ENCODE assay signal across 9 mouse cellular contexts in genomic region chr11:97742591-97742990, GRCm38 (mm10). TPM values are rescaled to one million over a fixed set of nuclear protein-coding genes. Genes with fewer than 3 reads are reported as not detected.
DNase-seq lines count a peak whose midpoint lies in the region; ATAC-seq and TF ChIP-seq lines count a peak whose summit lies in the region.
"Had no signal": no experiment of that assay in that cellular context is flagged by ENCODE, and none has a peak within 500 bp of the region (broad histone marks: within the 10 kb centered on the region; RNA-seq: fewer than 3 reads in every experiment).

No protein-coding gene starts in this region.

- no peak for ATAC-seq in kidney, embryonic 14.5 days (ENCODE audit: low FRiP score, low TSS enrichment)
- ATAC-seq in hindbrain, embryonic 11.5 days (ENCODE audit: low FRiP score), result no peak
- no peak for ATAC-seq in midbrain, embryonic 13.5 days

- 84% methylated on average over 9 of the region's 9 CpGs for WGBS in kidney, embryonic 14.5 days
- WGBS in bone marrow, adult 2 months, result 58% methylated on average over 9 of the region's 9 CpGs
- 80% methylated on average over 9 of the region's 9 CpGs for WGBS in hindbrain, embryonic 11.5 days
- WGBS in midbrain, embryonic 13.5 days, result 73% methylated on average over 9 of the region's 9 CpGs

- DNase-seq in kidney, adult 18-20 months, result no peak
- DNase-seq in hindbrain, embryonic 11.5 days (ENCODE audit: low spot score), result no peak
- DNase-seq in gastrocnemius, postnatal 10 days, result no peak
- DNase-seq in layer of hippocampus, adult 18-20 months (ENCODE audit: low spot score in 2 of 2), result no peak
- no peak for DNase-seq in natural killer cell, adult 2 months (ENCODE audit: low spot score in 2 of 2)
- DNase-seq: cerebellum, adult 8-10 months had no signal

- H3K4me3 ChIP-seq in kidney, embryonic 14.5 days (ENCODE audit: low read length), result peak overlapping the region; percentile 81; the same call in 1 of the 2 replicates
- H3K4me3 ChIP-seq in bone marrow, adult 2 months (replicated peaks; ENCODE audit: control insufficient read depth, low read depth, low read length), result no peak overlapping the region
- H3K4me3 ChIP-seq in hindbrain, embryonic 11.5 days (ENCODE audit: low read depth, low read length), result peak overlapping the region; percentile 60
- peak overlapping the region; percentile 79 for H3K4me3 ChIP-seq in midbrain, embryonic 13.5 days (replicated peaks)

- H3K27ac ChIP-seq in kidney, embryonic 14.5 days (ENCODE audit: low read depth, low read length), result no peak overlapping the region
- H3K27ac ChIP-seq in bone marrow, adult 2 months (ENCODE audit: control insufficient read depth, insufficient read depth, low read depth, low read length, poor library complexity), result peak overlapping the region; percentile 11; the same call in 1 of the 2 replicates
- H3K27ac ChIP-seq in hindbrain, embryonic 11.5 days (ENCODE audit: low read depth, low read length), result no peak overlapping the region
- H3K27ac ChIP-seq in midbrain, embryonic 13.5 days, result no peak overlapping the region

- TF ChIP-seq CTCF in bone marrow, adult 2 months (IDR thresholded peaks at IDR 0.05; ENCODE audit: control insufficient read depth, insufficient read depth, low read length), result no peak

- H3K27me3 ChIP-seq in kidney, embryonic 14.5 days (ENCODE audit: control insufficient read depth, insufficient read depth, low read length), result no peaks in the 10 kb centered on the region
- no peaks in the 10 kb centered on the region for H3K27me3 ChIP-seq in hindbrain, embryonic 11.5 days (ENCODE audit: control insufficient read depth, insufficient read depth, low read length)
- H3K27me3 ChIP-seq in midbrain, embryonic 13.5 days, result no peaks in the 10 kb centered on the region

- H3K9me3 ChIP-seq in kidney, embryonic 14.5 days (ENCODE audit: control insufficient read depth, low read length), result no peaks in the 10 kb centered on the region
- no peaks in the 10 kb centered on the region for H3K9me3 ChIP-seq in hindbrain, embryonic 11.5 days (ENCODE audit: control insufficient read depth, low read length)
- H3K9me3 ChIP-seq in midbrain, embryonic 13.5 days, result no peaks in the 10 kb centered on the region

- H3K4me1 ChIP-seq in kidney, embryonic 14.5 days (ENCODE audit: control insufficient read depth, insufficient read depth, low read length), result peaks cover 28% of the 10 kb centered on the region
- peaks cover 4% of the 10 kb centered on the region for H3K4me1 ChIP-seq in bone marrow, adult 2 months (ENCODE audit: control insufficient read depth, insufficient read depth, low read length)
- H3K4me1 ChIP-seq in hindbrain, embryonic 11.5 days (replicated peaks; ENCODE audit: control insufficient read depth, insufficient read depth, low read length), result peaks cover 8% of the 10 kb centered on the region
- H3K4me1 ChIP-seq in midbrain, embryonic 13.5 days (replicated peaks), result peaks cover 35% of the 10 kb centered on the region

- peak overlapping the region; percentile 70 for H3K4me2 ChIP-seq in kidney, embryonic 14.5 days (replicated peaks; ENCODE audit: low read depth, low read length)
- peak overlapping the region; percentile 78 for H3K4me2 ChIP-seq in hindbrain, embryonic 11.5 days (replicated peaks; ENCODE audit: low read depth, low read length)
- peak overlapping the region; percentile 84 for H3K4me2 ChIP-seq in midbrain, embryonic 13.5 days (replicated peaks)

- no peak overlapping the region for H3K9ac ChIP-seq in kidney, embryonic 14.5 days (ENCODE audit: low read depth, low read length)
- 0 out of 2 replicates have a peak overlapping the region, but pooled peaks have one; percentile 4 for H3K9ac ChIP-seq in hindbrain, embryonic 11.5 days (ENCODE audit: low read depth, low read length)
- peak overlapping the region; percentile 81; the same call in 1 of the 2 replicates for H3K9ac ChIP-seq in midbrain, embryonic 13.5 days (replicated peaks)

- peaks cover 18% of the 10 kb centered on the region for H3K36me3 ChIP-seq in kidney, embryonic 14.5 days (ENCODE audit: control insufficient read depth, insufficient read depth, low read length)
- no peaks in the 10 kb centered on the region for H3K36me3 ChIP-seq in hindbrain, embryonic 11.5 days (ENCODE audit: control insufficient read depth, insufficient read depth, low read length)
- peaks cover 16% of the 10 kb centered on the region for H3K36me3 ChIP-seq in midbrain, embryonic 13.5 days

- TF ChIP-seq POLR2A in bone marrow, adult 2 months (IDR thresholded peaks at IDR 0.05; ENCODE audit: borderline replicate concordance, control insufficient read depth, low read depth, low read length), result no peak

RNA-seq across cellular contexts. Expression of gene Pip4k2b, which starts 1.9 kb away (rescaled TPM):
- polyA plus RNA-seq in kidney, embryonic 14.5 days (2014; fragmentation: Nextera tagmentation; extraction: Ambion mirVana), result 1.9 and 2.6 TPM in 2 replicates
- 9.5 and 11.7 TPM in 2 replicates for polyA plus RNA-seq in bone marrow, adult 2 months (2011; ENCODE audit: insufficient read depth, insufficient read length, low replicate concordance, missing spikeins)
- 2.9 and 3.4 TPM in 2 replicates for polyA plus RNA-seq in hindbrain, embryonic 11.5 days (2014; fragmentation: Nextera tagmentation; extraction: Ambion mirVana)
- 3.7 and 4.0 TPM in 2 replicates for polyA plus RNA-seq in midbrain, embryonic 13.5 days (2015; fragmentation: Nextera tagmentation; extraction: Ambion mirVana)
- total RNA-seq in gastrocnemius, postnatal 10 days (2021), result 10 to 100 TPM; 46.8 to 49.7 TPM
- 100 to 1,000 TPM; 114 to 115 TPM for total RNA-seq in layer of hippocampus, adult 18-20 months (2021)

RNA-seq across cellular contexts. Expression of gene Cwc25, which starts 23.8 kb away (rescaled TPM):
- polyA plus RNA-seq in kidney, embryonic 14.5 days (2014; fragmentation: Nextera tagmentation; extraction: Ambion mirVana), result 12.6 and 13.7 TPM in 2 replicates
- 10.4 and 11.7 TPM in 2 replicates for polyA plus RNA-seq in bone marrow, adult 2 months (2011; ENCODE audit: insufficient read depth, insufficient read length, low replicate concordance, missing spikeins)
- 13.1 and 17.0 TPM in 2 replicates for polyA plus RNA-seq in hindbrain, embryonic 11.5 days (2014; fragmentation: Nextera tagmentation; extraction: Ambion mirVana)
- polyA plus RNA-seq in midbrain, embryonic 13.5 days (2015; fragmentation: Nextera tagmentation; extraction: Ambion mirVana), result 19.0 and 19.6 TPM in 2 replicates
- total RNA-seq in gastrocnemius, postnatal 10 days (2021), result 1 to 10 TPM; 8.4 to 9.7 TPM
- 10 to 100 TPM; 18.6 to 23.2 TPM for total RNA-seq in layer of hippocampus, adult 18-20 months (2021)

RNA-seq across cellular contexts. Expression of gene 1700001P01Rik, which starts 33.1 kb away (rescaled TPM):
- polyA plus RNA-seq in kidney, embryonic 14.5 days (2014; fragmentation: Nextera tagmentation; extraction: Ambion mirVana), result 0.56 TPM in 1 of 2 replicates, not detected in the other
- polyA plus RNA-seq in bone marrow, adult 2 months (2011; ENCODE audit: insufficient read depth, insufficient read length, low replicate concordance, missing spikeins), result not detected in 2 replicates
- polyA plus RNA-seq in hindbrain, embryonic 11.5 days (2014; fragmentation: Nextera tagmentation; extraction: Ambion mirVana), result 0.39 and 0.60 TPM in 2 replicates
- 0.81 and 1.1 TPM in 2 replicates for polyA plus RNA-seq in midbrain, embryonic 13.5 days (2015; fragmentation: Nextera tagmentation; extraction: Ambion mirVana)
- total RNA-seq in gastrocnemius, postnatal 10 days (2021), result not detected
- 1 to 10 TPM; 1.1 to 1.2 TPM for total RNA-seq in layer of hippocampus, adult 18-20 months (2021)

RNA-seq across cellular contexts. Expression of gene Psmb3, which starts 39.4 kb away (rescaled TPM):
- polyA plus RNA-seq in kidney, embryonic 14.5 days (2014; fragmentation: Nextera tagmentation; extraction: Ambion mirVana), result 525 and 539 TPM in 2 replicates
- polyA plus RNA-seq in bone marrow, adult 2 months (2011; ENCODE audit: insufficient read depth, insufficient read length, low replicate concordance, missing spikeins), result 138 and 152 TPM in 2 replicates
- 468 and 507 TPM in 2 replicates for polyA plus RNA-seq in hindbrain, embryonic 11.5 days (2014; fragmentation: Nextera tagmentation; extraction: Ambion mirVana)
- polyA plus RNA-seq in midbrain, embryonic 13.5 days (2015; fragmentation: Nextera tagmentation; extraction: Ambion mirVana), result 503 and 505 TPM in 2 replicates
- total RNA-seq in gastrocnemius, postnatal 10 days (2021), result 100 to 1,000 TPM; 174 to 190 TPM
- total RNA-seq in layer of hippocampus, adult 18-20 months (2021), result 100 to 1,000 TPM; 124 to 128 TPM

RNA-seq across cellular contexts. Expression of gene Rpl23, which starts 39.6 kb away (rescaled TPM):
- polyA plus RNA-seq in kidney, embryonic 14.5 days (2014; fragmentation: Nextera tagmentation; extraction: Ambion mirVana), result 695 and 947 TPM in 2 replicates
- 550 and 853 TPM in 2 replicates for polyA plus RNA-seq in bone marrow, adult 2 months (2011; ENCODE audit: insufficient read depth, insufficient read length, low replicate concordance, missing spikeins)
- 437 and 458 TPM in 2 replicates for polyA plus RNA-seq in hindbrain, embryonic 11.5 days (2014; fragmentation: Nextera tagmentation; extraction: Ambion mirVana)
- 363 and 377 TPM in 2 replicates for polyA plus RNA-seq in midbrain, embryonic 13.5 days (2015; fragmentation: Nextera tagmentation; extraction: Ambion mirVana)
- 100 to 1,000 TPM; 793 to 832 TPM for total RNA-seq in gastrocnemius, postnatal 10 days (2021)
- 100 to 1,000 TPM; 367 to 379 TPM for total RNA-seq in layer of hippocampus, adult 18-20 months (2021)
